Mouse (Mus musculus) retina, embryonic 14.5 days (tissue): ENCODE measurements around the gene Lrrc72.
"Not testable (repeated sequence)": the region's sequence is repeated elsewhere in the genome, so short reads cannot be mapped to it uniquely, and the experiment has no call there.

Experiments used
- DNase-seq: peaks from one replicate; pipeline ENCODE4 v3.0.0-alpha.2; 2015; ENCODE audit warnings: low spot score

Gene Lrrc72

DNA sequence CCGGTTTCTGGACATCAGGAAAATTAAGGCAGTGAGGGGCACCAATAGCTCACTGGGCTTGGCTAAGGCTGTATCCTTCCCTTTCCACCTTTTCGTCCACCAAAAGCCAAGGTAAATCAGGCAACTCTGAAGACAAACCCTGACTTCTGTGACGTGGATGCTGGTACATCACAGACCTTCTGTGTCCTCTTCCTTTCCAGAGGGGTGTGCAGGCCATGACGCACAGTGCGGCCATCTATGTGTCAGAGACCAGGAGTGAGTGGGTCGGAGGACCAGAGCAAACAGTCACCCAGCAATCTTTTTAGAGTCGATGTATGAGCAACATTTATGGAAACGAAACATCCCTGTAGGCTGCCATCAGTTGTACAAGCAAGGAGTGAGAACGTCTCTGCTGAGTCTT, at the start of gene Lrrc72:
TSS of gene Lrrc72 (minus strand) at position 101 of the 400 bp plus-strand sequence.
- DNase-seq = no peak

DNA sequence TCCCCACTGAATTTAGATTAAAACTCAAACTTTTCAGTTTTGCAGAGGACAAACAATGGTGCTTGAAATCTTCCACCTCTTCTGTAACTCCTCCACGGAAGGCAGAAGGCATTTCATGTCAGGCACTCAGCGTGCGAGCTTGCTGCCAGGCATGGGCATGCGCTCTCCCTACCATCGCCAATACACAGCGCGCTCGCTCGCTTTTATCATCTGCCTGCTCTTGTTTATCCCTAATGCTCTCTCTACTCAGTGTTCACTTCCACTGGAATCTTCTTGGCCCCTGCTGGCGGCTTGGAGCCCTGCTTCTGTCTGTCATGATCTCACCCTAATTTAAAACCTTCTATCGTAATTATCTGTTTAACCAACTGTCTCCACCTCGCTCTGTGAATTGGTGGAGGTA, 49.1 kb upstream of the Lrrc72 start:
- DNase-seq = no peak

DNA sequence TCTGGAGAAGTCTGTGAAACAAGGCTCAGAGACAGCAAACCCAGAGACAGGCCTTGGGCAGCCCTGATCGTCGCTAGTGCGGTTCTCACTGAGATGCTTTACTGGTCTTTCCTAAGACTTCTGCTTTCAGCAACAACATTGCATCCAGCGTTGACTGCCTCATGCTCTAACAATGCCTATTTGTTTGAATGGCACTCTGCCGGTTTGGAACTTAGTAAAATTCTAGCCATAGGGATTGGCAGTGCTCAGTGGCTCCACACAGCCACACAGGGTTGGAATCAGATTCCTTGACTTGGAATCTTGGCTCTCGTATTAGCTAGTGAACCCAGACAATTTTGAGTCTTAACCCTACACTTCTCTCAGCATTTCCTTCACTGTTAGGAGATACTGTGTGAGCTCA, 38.1 kb upstream of the Lrrc72 start:
- no peak for DNase-seq

DNA sequence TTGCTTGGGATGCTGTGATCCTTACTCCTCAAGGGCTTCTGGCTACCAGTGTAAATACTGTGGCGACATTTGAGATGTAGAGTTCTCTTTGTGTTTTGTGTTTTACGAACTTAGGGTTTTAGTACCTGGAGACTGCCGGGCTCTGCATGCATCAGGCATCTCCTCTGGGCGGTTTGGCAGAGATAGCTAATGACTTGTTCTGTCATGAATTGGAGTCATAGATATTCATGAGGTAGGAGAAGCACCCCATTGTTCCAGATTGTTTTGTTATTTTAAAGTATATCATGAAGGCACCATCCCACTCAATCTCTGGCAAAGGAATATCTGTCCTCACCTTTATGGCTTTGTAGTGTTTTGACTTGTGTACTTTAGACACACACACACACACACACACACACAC, 37.3 kb upstream of the Lrrc72 start:
- DNase-seq = no peak

DNA sequence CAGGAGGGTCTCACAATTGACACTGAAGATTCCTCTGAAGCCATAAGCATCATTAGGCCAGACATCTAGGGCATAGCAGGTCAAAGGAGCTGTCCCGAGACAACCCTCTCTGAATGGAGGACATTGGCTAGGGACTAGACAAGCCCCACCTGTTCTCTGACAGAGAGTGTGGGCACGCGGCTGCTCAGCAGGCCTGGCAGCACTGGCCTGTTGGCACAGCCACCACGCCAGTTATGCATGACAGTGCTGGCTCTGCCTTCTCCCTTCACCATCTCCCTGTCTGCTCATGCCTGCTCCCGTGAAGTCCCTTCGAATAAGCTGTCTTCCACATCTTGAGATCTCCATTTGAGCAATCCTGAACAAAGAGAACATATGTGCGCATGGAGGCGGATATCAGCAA, 36.4 kb upstream of the Lrrc72 start:
- DNase-seq = no peak

DNA sequence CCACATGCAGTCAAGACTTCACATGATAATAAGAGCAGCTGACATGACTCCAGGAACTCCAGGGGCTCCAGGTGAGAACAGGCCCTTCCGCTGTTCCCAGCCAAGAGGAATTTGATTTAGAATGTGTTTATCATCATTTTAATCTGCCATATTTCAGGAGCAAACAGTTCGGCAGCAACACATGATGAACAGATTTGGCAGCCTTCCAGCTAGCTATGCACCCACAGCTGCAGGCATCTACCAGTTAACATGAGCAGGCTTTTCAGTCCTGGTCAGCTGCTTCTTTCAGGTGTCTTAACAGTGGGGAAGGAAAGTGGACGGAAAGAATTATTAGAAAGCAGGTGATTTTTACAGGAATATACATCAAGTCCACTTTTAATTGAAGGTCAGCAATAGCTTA, 21.6 kb upstream of the Lrrc72 start:
- no peak for DNase-seq

DNA sequence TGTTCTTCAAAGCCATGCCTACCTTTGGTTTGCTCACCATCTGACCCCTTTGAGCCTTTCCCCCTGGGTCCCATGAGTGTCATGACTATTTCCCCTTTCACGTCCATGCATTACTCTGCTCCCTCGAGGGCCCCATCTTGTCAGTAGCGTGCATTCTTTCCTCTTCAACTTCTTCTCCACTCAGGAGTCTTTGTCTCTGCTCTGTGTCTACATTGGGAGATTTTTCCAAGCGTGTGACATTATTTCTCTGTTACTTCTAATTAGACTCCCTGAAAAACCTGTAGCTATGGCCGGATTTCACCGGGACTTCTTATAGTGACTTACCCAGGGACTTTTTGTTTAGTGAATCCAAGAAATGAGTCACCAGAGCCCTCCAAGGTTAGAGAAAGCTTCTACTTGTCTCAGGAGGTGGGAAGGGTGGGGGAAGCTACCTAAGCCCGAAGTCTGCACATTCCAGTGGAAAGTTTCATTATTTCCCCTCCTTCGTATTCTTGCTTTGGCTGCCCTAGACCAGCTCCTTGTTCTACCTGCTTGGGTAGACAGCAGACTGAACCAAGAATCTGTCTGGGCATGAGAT, 14.6 kb upstream of the Lrrc72 start:
- no peak for DNase-seq

DNA sequence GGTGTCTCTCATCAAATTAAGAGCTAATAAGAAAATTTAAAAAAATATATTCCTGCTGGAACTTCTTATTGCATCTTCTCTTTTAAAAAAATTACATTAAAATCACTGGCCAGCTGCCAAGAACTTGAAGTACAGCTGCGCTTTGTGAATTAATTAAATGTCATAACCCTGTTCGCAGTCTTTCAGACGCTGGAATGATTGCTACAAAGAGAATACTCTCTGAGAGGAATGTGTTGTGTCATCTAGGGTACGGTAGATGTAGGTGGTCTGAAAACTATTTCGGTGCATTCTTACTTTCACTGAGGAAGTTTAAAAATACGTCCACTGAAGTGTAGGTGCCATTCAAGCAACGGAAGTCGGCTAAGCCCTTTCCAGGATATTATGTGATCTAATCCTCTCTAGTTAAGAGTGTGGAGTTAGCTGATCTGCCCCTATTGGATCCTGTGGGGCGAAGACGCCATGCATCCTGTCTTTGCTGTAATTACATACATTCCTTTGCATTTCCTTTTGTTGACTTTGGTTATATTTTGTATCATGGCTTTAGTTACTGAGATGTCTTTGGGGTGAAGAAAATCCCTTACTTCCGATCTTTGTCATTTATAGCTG, 9.0 kb upstream of the Lrrc72 start:
- DNase-seq = no peak

DNA sequence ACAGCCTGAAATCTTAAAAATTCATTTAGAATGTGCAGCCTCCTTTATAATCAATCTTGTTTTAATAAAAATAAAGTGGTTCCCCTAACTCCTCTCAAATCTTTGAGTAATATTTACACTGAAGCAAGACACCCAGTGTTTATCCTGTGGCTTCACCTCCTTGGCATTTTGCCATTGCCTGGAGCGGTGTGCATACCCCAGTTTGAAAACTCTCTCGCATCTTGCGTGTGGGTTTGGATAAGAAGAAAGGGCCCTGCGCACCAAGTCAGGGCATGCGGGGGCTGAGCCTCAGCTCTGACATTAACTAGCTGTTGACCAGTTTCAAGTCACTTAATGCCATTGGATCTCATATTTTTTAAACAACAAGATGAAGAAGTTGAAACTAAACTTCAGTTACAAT, 2.2 kb upstream of the Lrrc72 start:
- no peak for DNase-seq

DNA sequence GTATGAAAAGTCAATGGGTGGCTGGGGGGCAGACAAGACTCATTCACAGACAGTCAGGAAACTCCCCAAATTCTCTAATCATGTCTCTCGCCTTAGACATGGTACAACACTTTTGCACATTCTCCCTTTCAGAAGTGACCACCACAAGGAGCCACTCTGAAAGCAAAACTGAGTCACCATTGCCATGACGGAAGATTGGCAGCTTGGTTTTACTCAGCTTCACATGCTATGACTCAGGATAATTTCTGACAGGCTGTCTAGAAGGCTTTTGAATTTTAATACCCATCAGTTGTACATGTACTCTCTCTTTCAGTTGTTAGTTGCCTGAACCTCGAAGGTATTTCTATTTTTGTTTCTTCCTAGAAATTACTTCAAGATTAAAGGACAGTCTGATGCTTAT, 12.0 kb downstream of the Lrrc72 start:
- DNase-seq = no peak

DNA sequence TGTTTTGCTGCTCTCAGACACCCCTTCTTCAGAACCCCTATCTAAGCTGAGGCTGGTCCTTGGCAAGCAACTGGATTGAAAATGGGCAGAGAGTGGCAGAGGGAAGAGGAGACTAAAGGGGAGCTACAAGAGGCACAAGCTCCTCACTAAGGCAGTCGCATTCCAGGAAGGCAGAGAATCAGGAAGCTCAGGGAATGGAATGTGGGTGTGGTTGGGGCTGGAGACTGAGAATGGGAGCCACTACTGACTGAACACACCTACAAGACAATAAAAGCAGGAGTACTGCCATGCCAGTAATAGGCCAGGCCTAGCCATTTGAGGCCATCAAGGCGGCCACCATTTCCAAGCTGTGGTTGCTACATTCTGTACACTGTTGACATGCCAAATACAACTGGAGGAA, 21.8 kb downstream of the Lrrc72 start:
- no peak for DNase-seq

DNA sequence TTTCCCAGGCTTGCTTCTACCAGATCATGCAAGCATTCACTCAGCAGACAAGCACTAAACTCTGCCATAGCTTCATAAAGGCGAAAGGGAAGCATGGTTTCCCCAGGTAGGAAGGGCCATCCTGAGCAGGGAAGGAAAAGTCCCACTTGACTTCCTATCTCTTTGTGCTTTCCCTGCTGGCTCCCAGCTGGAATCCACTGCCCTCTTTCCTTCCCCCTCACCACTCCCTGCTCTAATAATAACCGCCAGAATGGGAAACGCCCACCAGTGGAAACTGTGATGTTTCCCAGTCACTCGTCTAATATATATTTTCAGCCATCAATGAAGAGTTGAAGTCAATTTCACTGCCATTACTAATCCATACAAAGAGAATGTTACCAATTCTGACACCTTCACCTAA, 28.8 kb downstream of the Lrrc72 start:
- no peak for DNase-seq

DNA sequence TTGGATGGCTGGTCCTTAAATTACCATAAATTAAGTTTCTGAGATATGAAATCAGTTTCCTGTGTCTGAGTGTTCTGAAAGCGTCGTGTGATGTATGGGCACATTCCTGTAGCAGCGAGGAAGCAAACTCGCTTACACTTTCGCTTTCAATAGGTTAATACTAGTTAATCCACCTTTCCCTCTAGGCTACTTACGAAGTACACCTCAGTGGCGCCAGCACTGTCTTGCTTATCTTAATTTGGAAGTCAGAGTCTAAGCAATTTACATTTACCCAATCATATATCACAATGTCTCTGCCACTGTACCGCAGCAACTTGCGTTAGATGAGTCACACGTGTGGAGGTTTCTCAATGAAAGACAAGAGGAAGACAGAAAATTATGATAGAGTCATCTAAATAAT, 36.3 kb downstream of the Lrrc72 start:
- DNase-seq = no peak

DNA sequence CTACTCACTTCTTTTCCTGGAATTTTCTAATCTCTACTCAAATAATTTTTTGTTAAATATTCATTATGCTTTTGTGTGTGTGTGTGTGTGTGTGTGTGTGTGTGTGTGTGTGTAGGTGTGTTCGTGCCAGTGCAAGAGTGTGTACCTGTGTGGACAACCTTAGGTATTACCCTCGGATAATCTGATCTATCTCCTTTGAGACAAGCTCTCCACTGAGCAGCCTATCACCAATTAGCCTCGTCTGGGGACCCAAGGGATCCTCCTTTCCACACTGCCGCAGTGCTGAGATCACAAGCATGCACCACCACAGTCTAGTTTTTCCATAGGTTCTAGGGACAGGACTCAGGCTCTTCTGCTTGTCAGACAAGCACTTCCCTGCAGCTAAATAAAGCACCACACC, 37.0 kb downstream of the Lrrc72 start:
- no peak for DNase-seq

DNA sequence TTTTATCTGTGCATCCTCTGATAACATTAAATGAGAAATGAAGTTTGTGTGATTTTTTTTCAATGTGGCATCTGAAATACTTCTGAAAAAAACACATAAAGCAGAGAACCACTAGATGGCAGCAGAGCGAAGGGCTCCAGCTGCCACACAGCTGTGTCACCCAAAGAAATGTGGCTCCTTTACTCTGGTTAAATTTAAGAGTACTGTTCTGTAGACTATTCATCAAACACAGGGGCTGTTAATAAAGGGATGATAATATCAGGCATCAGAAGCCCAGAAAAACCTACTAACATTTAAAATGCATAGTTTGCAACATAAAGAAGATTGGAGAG, 38.1 kb downstream of the Lrrc72 start:
- DNase-seq = peak; percentile 91

DNA sequence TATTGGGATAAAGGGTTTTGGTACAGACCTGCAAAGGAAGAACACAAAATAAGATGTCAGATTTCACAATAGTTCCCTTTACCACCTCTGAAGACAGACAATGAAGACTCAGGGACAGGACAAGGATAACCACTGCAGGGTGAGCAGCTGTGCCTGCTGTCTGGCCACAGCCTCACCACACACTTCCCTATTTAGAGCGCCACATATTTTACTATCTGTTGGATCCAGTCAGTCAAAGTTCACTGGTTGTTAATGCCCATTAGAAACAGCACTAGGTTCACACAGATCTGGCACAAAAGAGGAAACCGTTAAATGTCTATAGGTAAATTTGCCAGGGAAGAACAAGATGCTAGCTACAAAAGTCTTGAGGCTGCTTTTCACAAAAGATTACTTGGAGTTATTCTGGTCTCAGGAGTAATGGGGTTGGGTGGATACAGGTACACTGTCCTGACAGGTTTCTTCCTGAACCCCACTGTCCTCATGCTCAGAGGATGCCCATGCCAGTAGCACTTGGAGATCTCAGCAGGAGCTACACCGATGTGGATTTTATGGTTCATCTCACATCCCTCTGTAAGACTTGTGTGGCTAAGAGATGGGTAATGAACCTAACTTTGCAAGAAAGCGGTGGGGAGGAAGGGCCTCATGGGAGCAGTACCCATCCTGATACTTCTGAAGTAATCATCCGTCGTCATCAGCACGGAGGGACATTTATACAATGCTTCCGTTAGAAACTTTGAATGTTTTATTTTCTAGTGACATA, 38.6 kb downstream of the Lrrc72 start:
- no peak for DNase-seq

DNA sequence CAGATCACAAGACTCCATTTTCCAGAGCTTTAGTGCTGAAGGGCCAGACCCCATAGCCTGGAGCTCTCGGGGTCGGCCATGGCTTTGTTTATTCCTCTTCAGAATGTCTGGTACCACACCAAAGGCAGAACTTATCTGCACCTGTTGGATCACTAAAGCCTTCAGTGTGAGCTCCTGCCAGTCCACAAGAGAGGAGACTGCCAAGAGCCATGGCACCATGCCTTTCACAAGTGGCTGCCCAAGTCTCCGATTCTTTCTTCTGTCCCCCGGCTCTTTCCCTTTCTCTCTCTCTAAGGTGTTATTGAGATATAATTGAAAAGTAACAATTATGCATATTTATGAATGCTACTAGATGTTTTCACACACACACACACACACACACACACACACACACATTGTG, 43.1 kb downstream of the Lrrc72 start:
- no peak for DNase-seq

DNA sequence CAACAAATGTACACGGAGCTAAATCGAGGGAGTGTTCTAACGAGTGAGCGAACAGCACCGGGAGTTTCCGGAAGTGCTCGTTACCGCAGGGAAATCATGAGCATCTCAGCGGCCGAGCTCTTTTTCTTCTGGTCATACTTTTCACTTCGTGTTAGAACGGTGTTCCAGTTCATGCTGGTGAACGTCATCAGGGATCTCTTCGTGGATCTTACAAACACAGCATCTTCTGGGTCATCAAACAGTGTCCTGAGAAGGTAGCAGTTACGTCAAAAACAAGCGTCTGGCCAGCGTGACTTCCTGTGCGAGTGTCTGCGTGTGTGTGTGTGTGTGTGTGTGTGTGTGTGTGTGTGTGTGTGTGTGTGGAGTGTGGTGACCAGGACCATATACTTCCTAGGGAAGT, 44.7 kb downstream of the Lrrc72 start:
- DNase-seq = peak; percentile 54

DNA sequence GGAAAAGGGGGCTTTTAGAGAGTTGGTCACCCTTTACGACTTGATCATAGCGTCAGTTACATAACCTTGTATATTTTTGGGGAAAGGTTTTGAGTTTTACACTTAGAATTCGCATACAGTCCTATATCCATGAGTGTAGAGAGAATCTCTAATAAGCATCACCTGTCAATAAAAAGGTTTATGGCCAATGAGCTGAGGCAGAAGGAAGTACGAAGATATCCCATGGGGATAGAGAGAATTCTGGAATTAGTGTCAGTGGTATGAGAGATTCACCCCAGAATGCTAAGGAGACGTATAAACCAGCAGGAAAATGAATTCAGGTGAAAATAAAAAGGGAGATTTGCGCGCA, 45.4 kb downstream of the Lrrc72 start:
- no peak for DNase-seq

DNA sequence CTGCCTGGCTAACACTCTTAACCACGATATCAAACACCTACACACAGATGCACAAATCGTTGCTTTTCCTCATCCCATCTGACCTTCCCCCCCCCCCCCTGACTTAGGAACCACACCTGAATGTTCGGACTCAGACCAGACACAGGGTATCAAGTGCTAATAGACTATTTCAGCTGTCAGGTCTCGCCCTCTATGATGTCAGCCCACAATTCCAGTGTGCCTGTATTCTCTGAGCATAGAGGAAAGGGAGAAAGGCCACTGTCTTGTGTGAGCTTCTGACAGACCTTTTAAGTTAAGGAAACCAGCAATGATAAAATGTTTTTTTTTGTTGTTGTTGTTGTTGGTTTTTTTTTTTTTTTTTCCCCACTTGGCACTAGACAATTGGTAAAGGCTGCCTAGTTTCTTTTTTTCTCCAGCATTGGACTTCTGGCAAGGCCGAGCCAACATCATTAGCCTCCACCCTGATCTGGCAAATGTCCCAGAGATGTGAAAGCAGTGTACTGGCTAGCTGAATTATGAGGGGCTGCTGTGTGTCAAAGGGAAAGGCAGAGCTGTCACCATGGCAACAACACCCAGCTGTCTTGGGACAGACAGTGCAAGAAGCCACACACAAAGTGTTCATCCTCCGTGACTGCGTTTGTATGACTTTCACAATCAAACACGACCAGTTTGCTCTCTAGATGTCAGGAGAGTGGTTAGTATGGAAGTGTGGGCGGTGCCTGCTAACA, 46.0 kb downstream of the Lrrc72 start:
- DNase-seq = peak; percentile 72

DNA sequence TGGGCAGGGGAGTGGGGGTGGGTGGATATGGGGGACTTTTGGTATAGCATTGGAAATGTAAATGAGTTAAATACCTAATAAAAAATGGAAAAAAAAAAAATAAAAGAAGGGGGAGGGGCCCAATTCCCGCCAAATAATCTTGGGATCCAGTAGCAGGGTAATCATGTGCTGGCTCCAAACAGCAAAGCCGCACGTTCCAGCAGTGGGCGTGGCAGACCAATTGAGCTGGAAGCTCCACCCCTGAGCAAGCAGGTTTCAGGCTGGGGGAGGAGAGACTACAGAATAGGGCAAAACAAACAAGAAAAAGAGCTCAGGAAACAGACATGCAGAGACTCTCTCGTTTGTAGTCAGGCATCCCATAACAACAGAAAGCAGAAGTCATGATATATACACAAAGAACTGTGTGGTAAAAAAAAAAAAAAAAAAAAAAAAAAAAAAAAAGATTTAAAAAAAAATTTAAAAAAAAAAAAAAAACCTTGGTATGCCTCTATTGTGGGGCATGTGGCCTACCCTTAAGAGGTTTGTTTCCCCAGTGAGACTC, 47.5 kb downstream of the Lrrc72 start:
- DNase-seq = not testable (repeated sequence)

DNA sequence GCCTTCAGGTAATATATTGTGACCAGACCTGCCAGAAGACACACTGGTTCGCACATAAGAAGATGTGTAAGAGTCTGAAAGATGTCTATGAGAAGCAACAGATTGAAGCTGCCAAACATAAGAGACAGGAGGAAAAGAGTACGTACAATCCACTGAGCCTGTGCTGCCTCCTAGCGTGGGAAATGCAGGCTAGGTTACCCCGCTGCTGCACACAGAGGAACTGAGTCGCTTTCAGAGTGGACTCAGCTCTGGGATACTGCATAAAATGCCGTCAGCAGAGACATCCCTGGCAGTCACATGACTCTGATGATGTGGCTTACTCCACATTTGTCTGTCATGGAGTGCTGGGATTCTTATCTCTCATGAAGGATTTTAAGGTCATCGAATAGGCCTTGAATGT, 58.2 kb downstream of the Lrrc72 start:
- no peak for DNase-seq

DNA sequence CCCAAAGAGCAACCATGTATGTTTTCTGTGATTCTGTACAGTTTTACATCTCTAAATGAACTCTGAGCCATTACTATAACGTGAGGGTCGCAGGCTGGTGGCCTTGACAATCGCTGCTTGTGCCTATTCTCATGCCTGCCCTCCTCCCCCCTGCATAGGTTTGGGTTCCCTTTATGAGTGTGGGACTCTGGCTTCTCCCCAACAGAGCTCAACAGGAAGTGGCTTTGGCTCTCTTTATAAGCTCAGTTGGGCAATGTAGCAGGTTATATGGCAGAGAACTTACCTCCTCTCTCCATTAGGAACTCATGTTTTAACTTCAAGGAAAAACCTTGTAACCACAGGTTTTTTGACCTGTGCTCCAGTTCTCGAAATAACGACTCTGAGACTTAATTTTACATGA, 62.9 kb downstream of the Lrrc72 start:
- DNase-seq = no peak
